Mouse (Mus musculus) bone marrow, adult 2 months (tissue): ENCODE measurements at regions not wholly inside any gene's neighbourhood (a gene's known extent, or its start where the extent isn't known, plus 50 kb on each side); places are given as distances from the start of the nearest gene placed in this dataset.

Experiments used
- H3K27ac ChIP-seq: fragments of 200-500 bp; 2 replicates; pipeline ENCODE4 v1.5.1; 2012; ENCODE audit warnings: low read depth, mild to moderate bottlenecking, control low read depth, inconsistent platforms, low read length; ENCODE audit not compliant: control insufficient read depth, poor library complexity, insufficient read depth
- H3K4me1 ChIP-seq: fragments of 200-500 bp; 2 replicates; pipeline ENCODE4 v1.6.1; 2011; ENCODE audit warnings: low read length; ENCODE audit not compliant: control insufficient read depth, insufficient read depth
- H3K4me3 ChIP-seq: fragments of 200-500 bp; replicated peaks from 2 replicates; pipeline ENCODE3; 2011; ENCODE audit warnings: mild to moderate bottlenecking, low read depth, low read length, control low read depth; ENCODE audit not compliant: control insufficient read depth
- CTCF ChIP-seq: fragments of 200-500 bp; IDR thresholded peaks from 2 replicates; pipeline ENCODE4 v1.5.1; 2011; ENCODE audit warnings: low read length, control low read depth; ENCODE audit not compliant: control insufficient read depth, insufficient read depth
- POLR2A ChIP-seq: fragments of 200-500 bp; IDR thresholded peaks from 2 replicates; pipeline ENCODE4 v1.6.1; 2011; ENCODE audit warnings: low read depth, mild to moderate bottlenecking, control low read depth, low read length, borderline replicate concordance; ENCODE audit not compliant: control insufficient read depth
- WGBS: fragments of 180-500 bp; shearing (Covaris S2); methylation state at CpG from one replicate; pipeline ENCODE4 v1.1.7; 2018; 5-methylcytosine and 5-hydroxymethylcytosine counted together

- H3K4me3 ChIP-seq, result no peak overlapping the region
- no peaks in the 10 kb centered on the region for H3K4me1 ChIP-seq
- 82% methylated on average over 2 of the region's 2 CpGs for WGBS
- TF ChIP-seq CTCF (no peak), POLR2A (no peak)
- no peak overlapping the region for H3K27ac ChIP-seq
Measured at GRCm38 (mm10) chr10:44976815-44977214, 90.2 kb upstream of the Prep start.

DNA sequence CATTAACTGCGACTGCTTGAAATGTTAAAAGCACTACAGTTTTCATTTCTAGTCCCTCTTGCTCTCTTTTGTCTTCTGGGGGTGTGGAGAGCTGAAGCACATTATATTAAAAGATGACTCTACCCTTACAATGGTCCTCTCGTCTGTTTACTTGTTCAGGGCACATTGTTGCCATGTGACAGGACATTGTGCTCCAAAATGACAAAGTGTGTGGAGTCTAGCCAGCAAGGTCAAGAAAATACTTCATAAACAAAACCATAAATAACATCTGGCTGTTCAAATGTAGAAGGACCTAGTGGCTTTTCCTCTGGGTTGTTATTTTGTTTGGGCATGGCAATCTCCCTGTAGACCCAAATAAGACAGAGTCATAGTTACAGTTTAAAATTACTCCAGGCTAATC is 95.1 kb upstream of the Prep start:
- TF ChIP-seq POLR2A (no peak), CTCF (no peak)
- Histone ChIP-seq H3K4me3 (no peak overlapping the region), H3K4me1 (no peaks in the 10 kb centered on the region), H3K27ac (no peak overlapping the region)
- WGBS, result 68% methylated on average over 2 of the region's 2 CpGs

GRCm38 (mm10) chr10:44959968-44960367 is 107.0 kb upstream of the Prep start:
- no peak overlapping the region for H3K27ac ChIP-seq
- no peak for TF ChIP-seq CTCF
- TF ChIP-seq POLR2A, result no peak
- 84% methylated on average over 3 of the region's 3 CpGs for WGBS

DNA sequence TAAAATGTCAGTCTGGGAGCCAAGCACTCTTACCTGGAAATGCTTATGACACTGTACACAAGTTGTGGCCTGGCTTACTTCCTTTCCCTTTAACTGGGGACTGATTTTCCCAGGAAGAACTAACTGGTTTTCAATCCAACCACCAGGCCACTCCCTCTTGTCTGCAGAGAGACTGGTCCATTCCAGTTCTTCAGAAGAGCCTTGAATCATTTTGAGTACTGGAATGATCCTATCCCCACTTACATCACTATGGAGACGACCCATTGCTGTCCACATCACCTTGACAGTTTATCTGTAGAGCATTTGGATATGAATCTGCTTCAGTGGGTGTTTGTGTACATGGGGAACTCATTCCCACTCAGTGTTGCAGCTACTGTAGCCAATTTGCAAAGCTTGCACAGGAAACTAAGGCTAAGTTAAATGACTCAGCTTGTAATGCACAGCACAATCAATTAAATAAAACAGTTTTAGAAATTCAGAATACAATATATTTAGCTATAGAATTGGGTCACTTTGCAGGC is 121.7 kb upstream of the Prep start:
- WGBS, result 54% methylated on average over 1 of the region's 1 CpGs
- Histone ChIP-seq H3K4me1 (no peaks in the 10 kb centered on the region), H3K4me3 (no peak overlapping the region), H3K27ac (no peak overlapping the region)
- no peak for TF ChIP-seq CTCF
- no peak for TF ChIP-seq POLR2A

More at GRCm38 (mm10) chr10:44959968-44960367, 107.0 kb upstream of the Prep start:
- no peak overlapping the region for H3K4me3 ChIP-seq
- H3K4me1 ChIP-seq, result no peaks in the 10 kb centered on the region

DNA sequence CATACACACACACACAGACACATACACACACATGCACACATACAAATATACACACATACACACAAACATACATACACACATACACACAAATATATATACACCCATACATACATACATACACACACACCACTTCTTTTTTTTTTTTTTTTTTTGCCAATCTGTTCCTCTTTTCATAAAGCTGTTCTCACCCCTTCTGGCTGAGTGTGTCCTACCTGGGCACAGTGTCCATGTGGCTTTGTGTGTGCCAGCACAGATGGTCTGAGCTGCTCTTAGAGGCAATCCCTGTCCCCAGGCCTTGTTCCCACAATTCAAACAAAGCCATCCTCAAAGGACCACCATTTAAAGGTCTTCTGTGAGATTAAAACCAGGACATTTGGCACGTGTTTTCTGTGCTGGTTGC is 127.6 kb upstream of the Prep start:
- Histone ChIP-seq H3K4me3 (no peak overlapping the region), H3K27ac (no peak overlapping the region), H3K4me1 (no peaks in the 10 kb centered on the region)
- TF ChIP-seq CTCF (no peak), POLR2A (no peak)
- WGBS, result 57% methylated on average over 1 of the region's 1 CpGs

DNA sequence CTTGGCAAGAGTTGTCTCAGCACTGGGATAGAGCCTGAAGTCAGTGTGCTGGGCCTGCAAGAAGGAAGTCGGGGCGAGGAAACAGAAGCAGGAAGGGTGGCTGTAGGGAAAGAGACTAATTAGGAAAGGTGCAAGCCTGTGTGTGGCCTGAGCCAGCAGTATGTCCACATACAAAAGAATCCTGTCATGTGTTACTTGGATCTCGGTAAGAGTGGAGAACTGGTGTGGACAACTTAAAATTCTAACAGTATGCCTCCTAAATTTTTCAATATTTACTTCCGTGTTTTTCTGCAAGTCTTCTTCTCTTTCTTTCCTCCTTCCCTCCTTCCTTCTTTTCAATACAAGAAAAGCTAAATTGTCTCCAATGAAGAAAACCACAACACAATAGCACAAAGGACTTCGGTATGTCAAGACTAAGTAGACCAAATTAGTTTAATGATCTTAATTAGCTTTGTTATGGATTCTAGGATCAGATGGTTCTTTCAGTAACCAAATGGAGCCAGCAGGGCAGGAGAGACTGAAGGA is 130.0 kb upstream of the Prep start:
- Histone ChIP-seq H3K4me1 (no peaks in the 10 kb centered on the region), H3K4me3 (no peak overlapping the region), H3K27ac (no peak overlapping the region)
- TF ChIP-seq POLR2A, result no peak
- no peak for TF ChIP-seq CTCF
- 74% methylated on average over 5 of the region's 5 CpGs for WGBS

DNA sequence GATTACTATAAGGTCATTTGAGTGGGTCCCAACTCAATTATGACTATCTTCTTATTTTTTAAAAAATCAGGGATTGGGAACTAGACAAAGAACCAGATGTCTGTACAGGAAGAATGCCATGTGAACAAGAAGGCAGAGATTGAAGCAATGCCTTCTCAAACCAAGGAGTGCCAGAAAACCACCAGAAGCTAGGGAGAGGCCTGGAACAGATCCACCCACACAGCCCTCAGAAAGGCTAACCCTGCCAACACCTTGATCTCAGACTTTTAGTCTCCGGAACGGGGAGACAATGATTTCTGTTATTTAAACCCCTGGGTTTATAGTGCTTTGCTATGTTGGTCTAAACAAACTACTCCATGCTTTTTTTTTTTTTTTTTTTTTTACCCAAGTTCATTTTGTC is 136.2 kb upstream of the Prep start:
- WGBS, result 76% methylated on average over 2 of the region's 2 CpGs
- Histone ChIP-seq H3K4me3 (no peak overlapping the region), H3K4me1 (no peaks in the 10 kb centered on the region), H3K27ac (no peak overlapping the region)
- TF ChIP-seq CTCF, result no peak
- no peak for TF ChIP-seq POLR2A

GRCm38 (mm10) chr10:44913751-44914388 is 153.1 kb upstream of the Prep start:
- no peaks in the 10 kb centered on the region; the same call in 1 of the 2 replicates for H3K4me1 ChIP-seq
- WGBS, result 82% methylated on average over 8 of the region's 8 CpGs
- no peak overlapping the region for H3K4me3 ChIP-seq
- TF ChIP-seq CTCF (no peak), POLR2A (no peak)
- no peak overlapping the region for H3K27ac ChIP-seq
